Mouse (Mus musculus): ENCODE results near the gene Olfr1196.
"Not testable (repeated sequence)": the region's sequence is repeated elsewhere in the genome, so short reads cannot be mapped to it uniquely, and the experiment has no call there.

The Olfr1196 gene

DNA sequence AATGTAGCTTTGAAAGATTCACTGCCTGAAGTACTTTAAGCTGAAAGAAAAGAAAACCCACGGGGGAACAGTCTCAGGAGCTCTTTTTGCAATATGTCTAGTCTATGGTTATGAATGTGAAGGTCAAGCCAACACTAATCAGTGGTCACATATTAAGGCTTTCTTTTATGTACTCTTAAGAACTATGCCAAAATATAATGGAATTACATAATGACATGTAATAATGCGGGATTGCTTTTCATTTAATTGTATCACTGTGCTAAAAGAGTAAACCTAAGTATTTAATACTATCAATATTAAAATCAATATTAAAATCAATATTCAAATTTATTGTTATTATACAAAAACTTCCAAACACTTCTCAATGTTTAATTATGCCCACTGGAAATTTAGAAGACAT, at the start of gene Olfr1196:
TSS of gene Olfr1196 (minus strand) at position 101 of the 400 bp plus-strand sequence.
- no peak for DNase-seq (ENCODE audit: low spot score)

DNA sequence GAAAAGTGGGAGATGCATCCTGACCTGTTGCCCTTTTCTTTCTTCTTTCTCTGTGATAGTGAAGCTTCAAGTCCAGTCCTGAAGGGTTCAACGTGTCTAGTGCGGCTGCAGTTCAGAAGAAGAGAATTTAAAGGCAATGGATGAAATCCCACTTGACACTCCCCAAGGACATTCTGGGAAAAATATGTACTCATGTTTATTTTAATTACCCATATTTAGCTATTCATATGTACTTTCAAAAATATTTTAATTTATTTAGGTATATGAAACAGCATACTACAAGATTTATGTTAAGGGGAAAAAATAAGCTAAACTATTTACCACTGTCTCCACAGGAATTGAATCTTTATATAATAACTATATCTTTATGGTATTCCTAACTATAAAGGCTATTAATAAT, 46.9 kb upstream of the Olfr1196 start, which contains the start of gene Olfr1198:
TSS of gene Olfr1198 (minus strand) at position 101 of the 400 bp plus-strand sequence.
- DNase-seq (ENCODE audit: low spot score): no peak

DNA sequence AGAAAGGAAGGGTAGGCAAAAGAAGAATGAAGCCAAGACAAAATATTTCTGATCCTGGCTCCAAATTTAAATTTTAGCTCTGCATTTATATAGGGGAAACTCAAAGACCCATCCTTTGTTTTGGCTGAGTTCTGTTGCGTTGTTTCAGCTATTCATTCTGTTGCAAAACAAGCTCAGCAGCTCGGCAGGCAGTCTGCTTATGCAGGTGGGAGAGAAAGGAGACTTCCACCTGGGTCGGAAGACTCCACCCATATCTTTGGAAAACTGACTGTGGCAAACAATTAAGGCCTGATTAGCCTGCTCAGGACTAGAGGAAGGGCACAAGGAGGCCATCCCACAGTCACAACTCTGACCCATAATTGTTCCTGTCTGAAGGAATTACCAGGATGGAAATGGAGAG, 39.0 kb upstream of the Olfr1196 start:
- DNase-seq (ENCODE audit: low spot score): no peak

DNA sequence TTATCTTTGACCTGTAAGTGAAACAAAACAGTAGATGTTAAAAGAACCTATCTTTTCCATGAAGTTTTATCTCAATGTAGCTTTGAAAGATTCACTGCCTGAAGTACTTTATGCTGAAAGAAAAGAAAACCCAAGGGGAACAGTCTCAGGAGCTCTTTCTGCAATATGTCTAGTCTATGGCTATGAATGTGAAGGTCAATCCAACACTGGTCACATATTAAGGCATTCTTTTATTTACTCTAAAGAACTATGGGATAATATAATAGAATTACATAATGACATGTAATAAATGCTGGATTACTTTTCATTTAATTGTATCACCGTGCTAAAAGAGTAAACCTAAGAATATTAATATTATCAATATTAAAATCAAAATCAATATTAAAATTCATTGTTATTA, 27.9 kb upstream of the Olfr1196 start, which contains the start of gene Olfr1197:
TSS of gene Olfr1197 (minus strand) at position 101 of the 400 bp plus-strand sequence.
- no peak for DNase-seq (ENCODE audit: low spot score)

DNA sequence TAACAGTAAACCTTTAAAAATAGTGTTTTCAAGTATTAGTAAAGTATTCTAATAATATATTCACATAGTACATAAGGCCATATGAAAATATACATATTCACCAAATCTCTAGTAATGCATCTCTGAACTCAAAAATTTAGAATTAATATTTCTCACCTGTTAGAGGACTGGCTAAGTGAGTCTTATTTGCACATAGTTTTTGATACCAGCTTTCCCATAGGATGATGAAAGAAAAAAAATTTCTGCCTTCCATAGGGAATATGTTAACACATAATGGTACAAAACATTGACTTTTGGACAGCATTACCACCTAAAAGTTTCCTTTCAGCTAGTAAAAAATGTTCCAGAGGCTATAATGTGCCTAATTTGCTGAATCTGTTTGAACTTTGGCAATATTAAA, 15.3 kb downstream of the Olfr1196 start, which contains the start of gene Olfr1195:
TSS of gene Olfr1195 (minus strand) at position 101 of the 400 bp plus-strand sequence.
- DNase-seq (ENCODE audit: low spot score): no peak

DNA sequence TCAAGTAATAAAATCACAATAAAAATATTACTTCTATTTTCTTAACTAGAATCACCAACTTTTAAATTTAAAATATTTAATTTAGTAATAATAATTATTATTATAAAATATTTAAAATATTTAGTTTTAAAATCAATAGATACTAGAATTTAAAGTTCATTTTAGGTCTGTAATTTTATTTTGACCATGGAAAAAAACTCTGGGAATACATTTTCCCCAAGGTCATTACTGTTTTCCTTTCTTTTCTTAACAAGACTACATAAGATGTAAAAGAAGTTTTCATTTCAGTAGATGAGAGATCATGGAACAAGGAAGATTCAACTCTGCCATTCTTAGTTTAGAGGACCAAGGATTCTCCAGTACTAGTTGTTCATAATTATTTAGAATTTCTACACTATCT, 29.1 kb downstream of the Olfr1196 start, which contains the start of gene Olfr1193:
TSS of gene Olfr1193 (plus strand) at position 301 of the 400 bp plus-strand sequence.
- not testable (repeated sequence) for DNase-seq (ENCODE audit: low spot score)

DNA sequence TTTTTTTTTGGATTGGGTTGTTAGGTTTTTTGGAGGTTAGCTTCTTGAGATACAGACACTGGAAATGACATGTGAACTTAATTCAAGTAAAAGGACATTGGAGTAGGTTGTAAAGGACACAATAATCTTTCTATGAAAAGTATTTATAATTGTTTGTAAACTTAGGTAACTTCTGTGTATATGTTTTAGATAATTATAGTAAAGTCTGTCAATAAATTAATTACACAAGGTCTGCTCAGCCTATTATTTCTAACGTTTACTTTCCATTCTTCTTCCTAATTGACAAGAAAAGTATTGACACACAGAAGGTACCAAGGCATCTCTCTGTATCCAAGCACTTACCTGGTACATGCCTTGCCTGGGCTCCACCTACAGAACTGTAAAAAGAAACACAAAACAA, 56.2 kb downstream of the Olfr1196 start, which contains the start of gene Olfr1192-ps1:
TSS of gene Olfr1192-ps1 (plus strand) at position 301 of the 400 bp plus-strand sequence.
- no peak for DNase-seq (ENCODE audit: low spot score)
